Mouse (Mus musculus) kidney, postnatal 36 days (tissue): ENCODE measurements around the gene Ndufb10.

Experiments
- DNase-seq, 2 experiments: peaks; one replicate each; pipeline ENCODE4 v3.0.0; 2021 to 2022; ENCODE audit warnings: mixed read lengths in 2 of 2

Ndufb10 gene

GRCm38 (mm10) chr17:24706982-24707800, 17.1 kb downstream of the Ndufb10 start, which contains the start of gene Tbl3:
Gene Tbl3 (minus strand): TSS chr17:24707660.
- peak; percentile 95 to 97 for DNase-seq

GRCm38 (mm10) chr17:24705821-24706220, 18.5 kb downstream of the Ndufb10 start:
- no peak for DNase-seq

- DNase-seq: no peak
These were observed 23.0 kb downstream of the Ndufb10 start for GRCm38 (mm10) chr17:24701251-24701650.

GRCm38 (mm10) chr17:24699473-24699872, 24.8 kb downstream of the Ndufb10 start:
- DNase-seq: no peak

- no peak for DNase-seq
These were observed 25.6 kb downstream of the Ndufb10 start for GRCm38 (mm10) chr17:24698715-24699114.

GRCm38 (mm10) chr17:24697985-24698384, 26.3 kb downstream of the Ndufb10 start:
- peak in 1 of 2 experiments; percentile 54 for DNase-seq

- DNase-seq: peak; percentile 88 to 96
These were observed 28.1 kb downstream of the Ndufb10 start, which contains the start of the genes Gfer and Noxo1 for GRCm38 (mm10) chr17:24696011-24696697. Gene Gfer (minus strand): TSS chr17:24696156. Gene Noxo1 (plus strand): TSS chr17:24696234.

GRCm38 (mm10) chr17:24695326-24696010, 28.8 kb downstream of the Ndufb10 start:
- peak; percentile 50 to 55 for DNase-seq

GRCm38 (mm10) chr17:24692385-24692784, 31.9 kb downstream of the Ndufb10 start:
- no peak for DNase-seq

- DNase-seq: no peak
These were observed 34.8 kb downstream of the Ndufb10 start, which contains the start of gene Syngr3 for GRCm38 (mm10) chr17:24689251-24690081. Gene Syngr3 (minus strand): TSS chr17:24689955.

- no peak for DNase-seq
These were observed 36.7 kb downstream of the Ndufb10 start for GRCm38 (mm10) chr17:24687599-24687998.

GRCm38 (mm10) chr17:24687146-24687595, 37.1 kb downstream of the Ndufb10 start:
- DNase-seq: peak; percentile 64 to 85

GRCm38 (mm10) chr17:24686514-24686913, 37.8 kb downstream of the Ndufb10 start:
- DNase-seq: peak; percentile 59 to 80

GRCm38 (mm10) chr17:24677500-24678080, 46.7 kb downstream of the Ndufb10 start:
- DNase-seq: no peak

GRCm38 (mm10) chr17:24676877-24677276, 47.4 kb downstream of the Ndufb10 start:
- no peak for DNase-seq

- DNase-seq: peak; percentile 63 to 83
These were observed 48.1 kb downstream of the Ndufb10 start for GRCm38 (mm10) chr17:24676187-24676586.

GRCm38 (mm10) chr17:24674277-24674676, 50.0 kb downstream of the Ndufb10 start:
- no peak for DNase-seq

GRCm38 (mm10) chr17:24672141-24672540, 52.1 kb downstream of the Ndufb10 start:
- DNase-seq: peak; percentile 79 to 81
